Mouse (Mus musculus) thymus, adult 2 months (tissue): ENCODE results near the gene Gm34302.

Experiments used
- CTCF ChIP-seq: fragments of 200-500 bp; IDR thresholded peaks from 2 replicates; pipeline ENCODE4 v1.5.1; 2012; ENCODE audit warnings: mild to moderate bottlenecking, control low read depth, low read length, moderate library complexity, borderline replicate concordance; ENCODE audit not compliant: control insufficient read depth, poor library complexity, insufficient read depth; ENCODE audit errors: extremely low read depth
- POLR2A ChIP-seq: fragments of 200-500 bp; IDR thresholded peaks from 2 replicates; pipeline ENCODE4 v1.6.1; 2012; ENCODE audit warnings: mild to moderate bottlenecking, low read length, control low read depth, moderate library complexity; ENCODE audit not compliant: control insufficient read depth, poor library complexity, insufficient read depth; ENCODE audit errors: extremely low read depth

DNA sequence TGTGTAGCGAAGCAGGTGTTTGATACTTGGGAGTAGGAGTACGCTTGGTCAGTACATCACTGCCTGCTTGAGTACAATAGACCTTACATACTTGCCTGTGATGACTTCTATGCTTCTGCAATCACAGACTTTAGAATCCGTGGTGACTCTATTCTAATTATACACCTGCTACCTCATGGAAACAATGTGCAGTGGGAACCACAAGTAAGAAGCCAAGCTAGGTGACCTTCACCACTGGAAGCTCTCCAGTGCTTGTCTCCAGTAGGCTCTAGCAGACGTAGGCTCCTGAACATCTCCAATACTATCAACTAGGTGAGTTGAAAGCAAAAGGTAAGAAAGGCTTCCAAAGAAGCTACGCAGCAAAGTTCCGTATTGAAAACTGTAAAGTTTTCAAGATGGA is 27.6 kb upstream of the Gm34302 start:
- TF ChIP-seq CTCF, result no peak
- TF ChIP-seq POLR2A, result no peak
